Mouse (Mus musculus): ENCODE measurements around the gene Vmn1r113. TPM values are rescaled to one million over a fixed set of nuclear protein-coding genes. Genes with fewer than 3 reads are reported as not detected.
"Not testable (repeated sequence)": the region's sequence is repeated elsewhere in the genome, so short reads cannot be mapped to it uniquely, and the experiment has no call there.

The Vmn1r113 gene
- total RNA-seq (2015) (not detected in 2 replicates), total RNA-seq (2017) (not detected in 2 replicates)

GRCm38 (mm10) chr7:20786985-20787384, at the start of gene Vmn1r113:
TSS of gene Vmn1r113 (plus strand) at chr7:20787285.
- not testable (repeated sequence) for ATAC-seq (ENCODE audit: poor library complexity, severe bottlenecking)

DNA sequence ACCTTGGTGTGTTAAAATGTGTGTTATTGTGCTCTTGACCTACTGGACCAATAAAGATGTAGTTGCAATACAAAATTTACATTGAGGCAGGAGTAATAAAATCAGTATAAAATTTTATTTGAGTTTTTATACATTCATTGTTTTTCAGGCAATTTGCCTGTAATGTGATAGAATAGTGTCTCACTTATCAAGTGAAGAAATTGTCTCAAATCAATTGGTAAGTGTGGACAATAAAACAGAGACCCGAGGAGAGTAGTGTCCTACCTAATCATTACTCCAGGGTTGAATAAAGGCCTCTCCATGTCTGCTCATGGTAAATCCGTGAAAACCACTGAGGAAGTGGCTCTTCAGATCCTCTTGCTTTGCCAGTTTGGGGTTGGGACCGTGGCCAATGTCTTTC, 16.2 kb upstream of the Vmn1r113 start, which contains the start of gene Vmn1r112:
Gene Vmn1r112 (plus strand): TSS at position 301 of the 400 bp plus-strand sequence.
- not testable (repeated sequence) for ATAC-seq (ENCODE audit: poor library complexity, severe bottlenecking)

DNA sequence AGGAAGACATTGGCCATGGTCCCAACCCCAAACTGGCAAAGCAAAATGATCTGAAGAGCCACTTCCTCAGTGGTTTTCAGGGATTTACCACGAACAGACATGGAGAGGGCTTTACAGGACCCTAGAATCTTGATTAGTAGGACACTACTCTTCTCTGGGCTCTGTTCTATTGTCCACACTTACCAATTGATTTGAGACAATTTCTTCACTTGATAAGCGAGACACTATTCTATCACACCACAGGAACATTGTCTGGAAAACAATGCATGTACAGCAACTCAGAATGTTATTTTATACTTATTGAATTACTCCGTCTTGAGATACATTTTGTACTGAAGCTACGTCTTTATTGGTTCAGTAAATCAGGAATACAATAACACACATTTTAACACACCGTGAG, 25.0 kb downstream of the Vmn1r113 start, which contains the start of gene Vmn1r114:
Gene Vmn1r114 (minus strand): TSS at position 101 of the 400 bp plus-strand sequence.
- not testable (repeated sequence) for ATAC-seq (ENCODE audit: poor library complexity, severe bottlenecking)

Other genes starting within 250 kb of the Vmn1r113 start
- not detected in 2 replicates for gene Gm5726, start 241.5 kb upstream of the Vmn1r113 start, total RNA-seq (2015)
- gene Gm5726, start 241.5 kb upstream of the Vmn1r113 start, total RNA-seq (2017), result not detected in 2 replicates
- gene Gm4141, start 211.0 kb upstream of the Vmn1r113 start, total RNA-seq (2015), result not detected in 2 replicates
- not detected in 2 replicates for gene Gm4141, start 211.0 kb upstream of the Vmn1r113 start, total RNA-seq (2017)
- not detected in 2 replicates for gene Gm4513, start 188.3 kb upstream of the Vmn1r113 start, total RNA-seq (2015)
- gene Gm4513, start 188.3 kb upstream of the Vmn1r113 start, total RNA-seq (2017), result not detected in 2 replicates
- not detected in 2 replicates for gene Vmn1r107, start 118.4 kb upstream of the Vmn1r113 start, total RNA-seq (2015)
- gene Vmn1r107, start 118.4 kb upstream of the Vmn1r113 start, total RNA-seq (2017), result not detected in 2 replicates
- not detected in 2 replicates for gene Vmn1r111, start 84.1 kb upstream of the Vmn1r113 start, total RNA-seq (2015)
- gene Vmn1r111, start 84.1 kb upstream of the Vmn1r113 start, total RNA-seq (2017), result not detected in 2 replicates
- not detected in 2 replicates for gene Gm10668, start 56.7 kb upstream of the Vmn1r113 start, total RNA-seq (2015)
- not detected in 2 replicates for gene Gm10668, start 56.7 kb upstream of the Vmn1r113 start, total RNA-seq (2017)
- gene Vmn1r112, start 16.1 kb upstream of the Vmn1r113 start, total RNA-seq (2015), result not detected in 2 replicates
- not detected in 2 replicates for gene Vmn1r112, start 16.1 kb upstream of the Vmn1r113 start, total RNA-seq (2017)
- gene Vmn1r114, start 24.9 kb downstream of the Vmn1r113 start, total RNA-seq (2015), result not detected in 2 replicates
- not detected in 2 replicates for gene Vmn1r114, start 24.9 kb downstream of the Vmn1r113 start, total RNA-seq (2017)
- gene Vmn1r115, start 57.7 kb downstream of the Vmn1r113 start, total RNA-seq (2015), result not detected in 2 replicates
- not detected in 2 replicates for gene Vmn1r115, start 57.7 kb downstream of the Vmn1r113 start, total RNA-seq (2017)
- not detected in 2 replicates for gene Vmn1r116, start 85.0 kb downstream of the Vmn1r113 start, total RNA-seq (2015)
- not detected in 2 replicates for gene Vmn1r116, start 85.0 kb downstream of the Vmn1r113 start, total RNA-seq (2017)
- gene Vmn1r117, start 96.8 kb downstream of the Vmn1r113 start, total RNA-seq (2015), result not detected in 2 replicates
- not detected in 2 replicates for gene Vmn1r117, start 96.8 kb downstream of the Vmn1r113 start, total RNA-seq (2017)
- not detected in 2 replicates for gene Vmn1r118, start 125.1 kb downstream of the Vmn1r113 start, total RNA-seq (2015)
- gene Vmn1r118, start 125.1 kb downstream of the Vmn1r113 start, total RNA-seq (2017), result not detected in 2 replicates
- not detected in 2 replicates for gene Vmn1r119, start 225.2 kb downstream of the Vmn1r113 start, total RNA-seq (2015)
- gene Vmn1r119, start 225.2 kb downstream of the Vmn1r113 start, total RNA-seq (2017), result not detected in 2 replicates

Measured in megakaryocyte, adult 5-6 weeks (primary cell).